Mouse (Mus musculus) G1E (cell line): ENCODE data around the gene Mast3.

Source experiments
- GATA1 ChIP-seq: IDR thresholded peaks from 2 replicates; pipeline ENCODE4 v1.6.1; 2012; ENCODE audit warnings: borderline replicate concordance, low read length, inconsistent platforms, mixed read lengths
- GATA2 ChIP-seq: IDR thresholded peaks from 2 replicates; pipeline ENCODE4 v1.6.1; 2012; ENCODE audit warnings: low read depth, low read length, inconsistent platforms, borderline replicate concordance
- POLR2AphosphoS5 ChIP-seq: IDR thresholded peaks from 2 replicates; pipeline ENCODE4 v1.6.1; 2012; ENCODE audit warnings: low read depth, low read length, inconsistent platforms; ENCODE audit not compliant: insufficient replicate concordance

DNA sequence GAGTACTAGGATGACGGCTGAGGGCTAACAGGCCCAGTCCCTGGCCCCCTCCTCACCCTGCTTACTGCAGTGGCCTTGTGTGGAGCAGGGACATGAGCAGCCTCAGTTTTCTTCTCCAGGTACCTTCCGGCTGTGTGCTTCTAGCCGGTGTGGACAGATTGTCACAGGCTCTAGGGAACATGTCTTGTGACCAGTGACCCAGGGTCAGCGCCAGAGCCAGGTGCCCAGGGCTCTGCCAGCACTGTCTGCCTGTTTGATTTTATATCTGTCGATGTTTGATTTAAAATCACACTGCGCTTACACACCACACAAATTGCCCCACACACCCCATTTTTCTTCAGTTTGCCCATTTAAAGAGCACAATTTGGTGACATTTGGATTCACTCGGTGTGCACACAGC lies 18.9 kb upstream of the Mast3 start:
- TF ChIP-seq GATA2 (no peak), POLR2AphosphoS5 (no peak), GATA1 (no peak)
